Mouse (Mus musculus) liver, adult 2 months (tissue): ENCODE results near the gene Slc35b3. TPM values are rescaled to one million over a fixed set of nuclear protein-coding genes. Genes with fewer than 3 reads are reported as not detected.

Source experiments
- DNase-seq: peaks from one replicate; pipeline ENCODE4 v3.0.0-alpha.2; 2011; ENCODE audit warnings: low read depth, low spot score; ENCODE audit errors: extremely low read depth
- H3K27ac ChIP-seq: fragments of 200-500 bp; replicated peaks from 2 replicates; pipeline ENCODE4 v1.5.1; 2012; ENCODE audit warnings: low read depth, mild to moderate bottlenecking, control low read depth, inconsistent platforms, low read length; ENCODE audit not compliant: insufficient read depth
- H3K27me3 ChIP-seq: fragments of 200-500 bp; 2 replicates; pipeline ENCODE4 v1.6.1; 2012; ENCODE audit warnings: mild to moderate bottlenecking, moderate library complexity, low read length, inconsistent platforms; ENCODE audit not compliant: control insufficient read depth, insufficient read depth
- H3K36me3 ChIP-seq: fragments of 200-500 bp; 2 replicates; pipeline ENCODE4 v1.6.1; 2012; ENCODE audit warnings: low read length, inconsistent platforms; ENCODE audit not compliant: control insufficient read depth, insufficient read depth
- H3K4me1 ChIP-seq: fragments of 200-500 bp; 2 replicates; pipeline ENCODE4 v1.6.1; 2011; ENCODE audit warnings: low read length; ENCODE audit not compliant: control insufficient read depth, insufficient read depth
- H3K4me3 ChIP-seq: fragments of 200-500 bp; 2 replicates; pipeline ENCODE4 v1.5.1; 2011; ENCODE audit warnings: low read depth, mild to moderate bottlenecking, control low read depth, low read length, moderate library complexity; ENCODE audit not compliant: insufficient read depth
- H3K79me2 ChIP-seq: fragments of 200-500 bp; 2 replicates; pipeline ENCODE4 v1.6.1; 2012; ENCODE audit warnings: inconsistent platforms, mild to moderate bottlenecking, low read length, moderate library complexity; ENCODE audit not compliant: control insufficient read depth, insufficient read depth
- H3K9ac ChIP-seq: fragments of 200-500 bp; 2 replicates; pipeline ENCODE4 v1.6.1; 2012; ENCODE audit warnings: low read depth, mild to moderate bottlenecking, control low read depth, inconsistent platforms, low read length
- CTCF ChIP-seq: fragments of 200-500 bp; IDR thresholded peaks from 2 replicates; pipeline ENCODE4 v1.5.1; 2011; ENCODE audit warnings: low read depth, low read length, control low read depth
- POLR2A ChIP-seq: fragments of 200-500 bp; IDR thresholded peaks from 2 replicates; pipeline ENCODE4 v1.6.1; 2011; ENCODE audit warnings: low read length, control low read depth; ENCODE audit not compliant: insufficient read depth; ENCODE audit errors: extremely low read depth
- WGBS: fragments of 180-500 bp; shearing (Covaris S2); methylation state at CpG from one replicate; pipeline ENCODE4 v1.1.7; 2018; 5-methylcytosine and 5-hydroxymethylcytosine counted together
- polyA plus RNA-seq: library from polyadenylated mRNA; depleted of rRNA; stranded (reverse); fragments of >200 nt; gene quantifications from 2 replicates; pipeline ENCODE4 v1.2.3, GENCODE M21; 2012
- total RNA-seq: library from RNA; depleted of rRNA; stranded (reverse); fragments of >200 nt; gene quantifications from 2 replicates; pipeline ENCODE4 v1.2.3, GENCODE M21; 2014

Slc35b3 gene
- total and polyA plus RNA-seq, 2 experiments: 9.8 to 21.1 TPM

DNA sequence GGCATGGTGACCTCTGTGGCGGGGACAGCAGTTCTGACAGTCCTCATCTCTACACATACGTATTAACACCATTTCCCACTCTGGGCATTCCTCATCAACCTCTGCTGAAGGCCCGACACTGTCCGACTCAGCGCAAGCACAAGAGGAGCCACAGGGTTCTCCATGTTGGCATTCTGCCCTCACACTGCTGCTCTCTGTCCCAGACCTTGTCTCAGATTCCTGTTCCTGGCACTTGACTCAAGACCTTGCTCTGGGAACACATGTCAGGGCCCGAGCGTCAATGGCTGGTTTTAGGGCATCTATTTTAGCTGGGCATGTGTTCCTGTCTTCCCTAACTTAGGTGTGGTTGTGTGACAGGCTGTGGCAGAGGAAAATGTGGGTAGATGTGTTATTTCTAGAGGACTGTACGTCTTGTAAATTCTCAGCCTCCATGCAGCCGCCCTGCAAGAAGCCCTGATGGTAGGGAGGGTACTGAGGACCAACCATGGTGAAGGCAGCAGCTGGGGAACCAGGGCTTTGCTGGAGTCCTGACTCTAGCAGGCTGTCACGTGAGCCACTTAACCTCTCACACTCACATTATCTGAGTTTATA lies 24.7 kb downstream of the Slc35b3 start:
- no peak for DNase-seq
- Histone ChIP-seq H3K4me3 (no peak overlapping the region), H3K9ac (no peak overlapping the region), H3K27me3 (no peaks in the 10 kb centered on the region), H3K36me3 (peaks cover 48% of the 10 kb centered on the region), H3K4me1 (no peaks in the 10 kb centered on the region), H3K27ac (no peak overlapping the region), H3K79me2 (no peaks in the 10 kb centered on the region)
- 93% methylated on average over 10 of the region's 10 CpGs for WGBS
- TF ChIP-seq CTCF (no peak), POLR2A (no peak)

DNA sequence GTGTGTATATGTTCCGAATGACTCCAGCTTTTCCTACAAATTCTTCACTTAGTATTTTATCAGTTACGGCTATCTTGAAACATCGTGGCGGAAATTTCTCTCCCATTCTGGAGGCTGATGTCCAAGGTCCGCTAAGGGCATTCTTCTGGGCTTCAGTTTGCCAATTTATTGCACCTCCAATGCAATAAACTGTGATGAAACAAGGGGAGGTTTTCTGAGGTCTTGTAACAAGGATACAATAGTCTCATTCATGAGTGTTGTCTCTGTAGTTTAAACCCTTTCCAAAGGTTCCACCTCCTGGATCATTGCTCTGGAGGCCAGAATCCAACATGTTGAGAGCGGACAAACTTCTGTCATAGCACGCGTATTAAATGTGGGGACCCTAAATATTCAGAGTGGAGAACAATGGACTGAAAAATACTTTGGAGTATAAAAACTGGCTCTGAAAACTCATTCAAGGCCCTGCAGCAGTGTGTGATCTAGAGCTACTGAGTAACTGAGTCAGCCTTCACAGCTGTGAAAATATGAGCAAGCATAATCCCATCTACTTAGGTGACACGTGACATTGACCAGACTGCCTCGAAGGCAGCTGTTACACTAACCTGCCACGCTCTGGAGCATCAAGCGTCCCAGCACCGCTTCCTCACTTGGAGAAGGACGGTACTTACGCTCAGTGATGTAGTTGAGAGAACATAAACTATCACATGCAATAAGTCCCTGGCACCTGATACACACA lies 30.7 kb downstream of the Slc35b3 start:
- H3K36me3 ChIP-seq: peaks cover 30% of the 10 kb centered on the region
- TF ChIP-seq POLR2A (no peak), CTCF (no peak)

DNA sequence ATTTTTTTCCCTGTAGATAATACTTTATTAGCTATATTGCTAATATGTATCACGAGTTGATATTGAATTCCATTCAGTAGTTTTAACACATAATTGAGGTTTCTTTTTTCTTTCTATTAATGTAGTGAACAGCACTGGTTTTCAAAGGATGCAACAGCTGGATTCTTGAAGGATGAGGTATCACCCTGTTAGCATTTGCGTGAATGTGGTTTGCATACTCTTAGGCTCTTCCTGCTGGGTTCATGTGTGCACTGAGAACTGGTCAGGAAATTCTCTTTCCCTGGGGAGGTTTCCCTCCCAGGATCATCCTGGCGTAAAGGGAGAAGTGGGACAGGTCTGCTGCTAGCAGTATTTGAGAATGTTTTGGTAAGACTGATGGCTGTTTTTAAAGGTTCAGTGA lies 38.0 kb downstream of the Slc35b3 start:
- 66% methylated on average over 3 of the region's 3 CpGs for WGBS
- Histone ChIP-seq H3K4me3 (no peak overlapping the region), H3K27me3 (no peaks in the 10 kb centered on the region), H3K4me1 (no peaks in the 10 kb centered on the region), H3K9ac (no peak overlapping the region), H3K79me2 (no peaks in the 10 kb centered on the region), H3K27ac (no peak overlapping the region), H3K36me3 (no peaks in the 10 kb centered on the region)
- TF ChIP-seq POLR2A (no peak), CTCF (no peak)
- DNase-seq: no peak

More for the DNA sequence above, 30.7 kb downstream of the Slc35b3 start:
- no peak overlapping the region for H3K9ac ChIP-seq
- no peak overlapping the region for H3K27ac ChIP-seq
- DNase-seq: peak; percentile 62
- no peaks in the 10 kb centered on the region for H3K79me2 ChIP-seq
- no peaks in the 10 kb centered on the region; the same call in 1 of the 2 replicates for H3K4me1 ChIP-seq
- H3K27me3 ChIP-seq: no peaks in the 10 kb centered on the region
- WGBS: 91% methylated on average over 15 of the region's 15 CpGs
- no peak overlapping the region for H3K4me3 ChIP-seq

DNA sequence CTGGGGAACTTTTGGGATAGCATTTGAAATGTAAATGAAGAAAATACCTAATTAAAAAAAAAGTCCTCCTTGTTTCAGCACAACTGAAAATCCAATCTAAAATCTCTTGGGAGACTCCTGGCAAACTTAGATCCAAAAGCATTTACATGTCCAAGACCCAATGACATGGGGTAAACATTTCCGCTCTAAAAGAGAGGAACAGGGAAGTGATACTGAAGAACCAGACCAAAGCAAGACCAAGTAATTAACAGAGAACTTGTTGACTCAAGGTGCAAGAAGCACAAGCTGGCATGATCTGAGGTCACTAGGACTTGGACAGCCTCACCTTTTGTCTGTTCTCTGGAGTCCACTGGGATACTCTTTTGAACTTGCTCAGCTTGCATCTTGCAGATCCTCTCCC lies 39.4 kb downstream of the Slc35b3 start:
- Histone ChIP-seq H3K79me2 (no peaks in the 10 kb centered on the region), H3K9ac (no peak overlapping the region), H3K36me3 (no peaks in the 10 kb centered on the region), H3K27ac (no peak overlapping the region), H3K27me3 (no peaks in the 10 kb centered on the region), H3K4me1 (no peaks in the 10 kb centered on the region), H3K4me3 (no peak overlapping the region)
- no peak for DNase-seq
- WGBS: 85% methylated on average over 1 of the region's 1 CpGs
- no peak for TF ChIP-seq CTCF
- TF ChIP-seq POLR2A: no peak

DNA sequence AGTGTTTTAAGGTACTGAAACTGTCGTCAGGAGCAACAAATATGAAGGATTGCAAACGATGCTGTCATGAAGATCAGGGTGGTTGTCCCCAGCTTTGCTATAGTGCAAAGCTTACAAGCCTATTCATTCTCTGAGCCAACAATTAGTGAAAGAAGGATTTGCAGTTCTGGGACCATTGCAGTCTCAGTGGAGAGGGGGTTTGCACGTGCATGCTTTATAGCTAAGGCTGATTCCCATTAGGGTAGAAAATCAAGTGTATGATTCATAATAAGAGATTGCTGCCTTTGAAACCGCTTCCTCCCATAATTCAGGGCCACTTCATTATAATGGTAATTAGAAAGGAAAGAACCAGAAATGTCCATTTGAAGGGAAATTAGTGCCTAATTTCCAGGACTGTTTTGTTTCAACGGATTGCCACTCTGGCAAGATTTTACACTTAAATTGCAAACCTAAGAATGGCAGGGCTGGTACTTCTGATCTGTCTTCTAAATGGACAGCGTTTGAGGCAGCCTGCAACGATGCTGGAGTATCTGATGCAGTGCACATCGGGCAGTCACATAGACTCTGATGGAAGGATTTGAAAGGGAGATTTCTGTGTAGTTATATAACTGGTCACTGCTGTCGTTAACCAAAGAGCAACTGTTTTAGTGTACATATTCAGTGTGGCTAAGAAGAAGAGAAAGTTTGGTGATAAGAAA lies 42.3 kb downstream of the Slc35b3 start:
- no peaks in the 10 kb centered on the region for H3K4me1 ChIP-seq
- no peak for TF ChIP-seq POLR2A
- no peak for TF ChIP-seq CTCF
- H3K36me3 ChIP-seq: no peaks in the 10 kb centered on the region
- H3K9ac ChIP-seq: no peak overlapping the region
- no peak overlapping the region for H3K27ac ChIP-seq
- no peaks in the 10 kb centered on the region for H3K27me3 ChIP-seq
- 84% methylated on average over 9 of the region's 9 CpGs for WGBS
- DNase-seq: no peak
- H3K4me3 ChIP-seq: no peak overlapping the region
- H3K79me2 ChIP-seq: no peaks in the 10 kb centered on the region

DNA sequence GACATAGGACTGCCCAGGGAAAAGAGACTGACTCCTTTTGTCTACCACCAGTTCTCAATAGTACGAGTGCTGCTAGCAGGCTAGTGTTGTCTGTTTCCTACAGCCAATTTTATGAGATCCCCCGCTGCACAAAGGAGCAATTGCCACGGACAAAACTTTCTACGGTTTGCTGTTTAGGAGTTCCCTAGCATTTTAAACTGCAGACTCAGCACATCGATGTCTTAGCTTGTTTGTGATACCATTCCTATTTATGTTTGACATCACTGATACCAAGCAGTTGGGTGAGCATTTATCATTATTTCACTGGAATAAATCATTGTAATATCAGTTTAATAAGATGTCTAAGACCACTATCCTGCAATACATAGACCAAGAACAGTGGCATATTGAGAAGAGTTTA lies 43.1 kb downstream of the Slc35b3 start:
- TF ChIP-seq POLR2A (no peak), CTCF (no peak)
- H3K36me3 ChIP-seq: no peaks in the 10 kb centered on the region
- no peak overlapping the region for H3K27ac ChIP-seq
- no peaks in the 10 kb centered on the region for H3K27me3 ChIP-seq
- DNase-seq: no peak
- no peak overlapping the region for H3K9ac ChIP-seq
- WGBS: 92% methylated on average over 5 of the region's 5 CpGs
- no peak overlapping the region for H3K4me3 ChIP-seq
- H3K79me2 ChIP-seq: no peaks in the 10 kb centered on the region
- H3K4me1 ChIP-seq: no peaks in the 10 kb centered on the region
